Mouse (Mus musculus) mouse embryonic stem cell (cell line): Measurements from ENCODE around the gene Lgals3bp.

Experiments
- in situ Hi-C, 2 experiments: fragments of 300-500 bp; cut with MboI; formaldehyde crosslinking; loops; 1 replicate in 1 of 2; 3 replicates in 1 of 2; pipeline ENCODE4 v1.14.3; 2019 to 2020; ENCODE audit warnings: low sequenced_read_pairs in 2 of 2, low pct_unique_long_range_greater_than_20kb in 1 of 2, mixed read lengths in 1 of 2; ENCODE audit not compliant: unreplicated experiment in 1 of 2

Lgals3bp gene

GRCm38 (mm10) chr11:118371876-118372275 lies 30.0 kb downstream of the Lgals3bp start:
- in situ Hi-C loops = loop anchor here in 1 of 2 experiments (5.0 kb wide), 1 partner anchor 50 kb away; no protein-coding TSS in a partner anchor

DNA sequence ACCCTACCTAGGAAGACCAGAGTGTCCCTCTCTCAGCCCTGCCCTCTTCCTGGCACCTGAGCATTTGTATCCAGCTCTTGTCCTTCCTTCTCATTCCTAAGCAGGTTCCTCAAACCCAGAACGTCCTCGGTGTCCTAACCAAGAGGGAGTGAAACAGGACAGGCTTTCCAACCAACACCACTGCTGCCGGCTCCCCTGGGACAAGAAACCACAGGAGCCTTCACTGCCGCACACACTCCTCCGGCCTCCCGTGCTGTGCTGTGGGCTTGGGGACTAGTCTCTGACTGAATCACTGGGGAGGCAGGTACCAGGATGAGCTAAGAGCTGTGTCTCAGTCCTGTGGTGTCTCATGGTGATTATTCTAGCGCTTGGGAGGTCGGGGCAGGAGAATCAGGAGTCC lies 32.2 kb downstream of the Lgals3bp start:
- in situ Hi-C loops = loop anchor here in 1 of 2 experiments (5.0 kb wide), 1 partner anchor 47 kb away; no protein-coding TSS in a partner anchor

- in situ Hi-C loops = no loop called here
These were observed 32.6 kb downstream of the Lgals3bp start for GRCm38 (mm10) chr11:118369251-118369650.

- in situ Hi-C loops = no loop called here
These were observed 33.6 kb downstream of the Lgals3bp start for GRCm38 (mm10) chr11:118368330-118368729.

GRCm38 (mm10) chr11:118366559-118366958 lies 35.3 kb downstream of the Lgals3bp start:
- in situ Hi-C loops = no loop called here

- in situ Hi-C loops = no loop called here
These were observed 35.8 kb downstream of the Lgals3bp start for GRCm38 (mm10) chr11:118366108-118366507.

- in situ Hi-C loops = no loop called here
These were observed 36.7 kb downstream of the Lgals3bp start for GRCm38 (mm10) chr11:118365171-118365570.

GRCm38 (mm10) chr11:118364021-118364420 lies 37.9 kb downstream of the Lgals3bp start:
- in situ Hi-C loops = loop anchor here in 1 of 2 experiments (5.0 kb wide), 1 partner anchor 37 kb away; no protein-coding TSS in a partner anchor

- in situ Hi-C loops = loop anchor here in 1 of 2 experiments (5.0 kb wide), 1 partner anchor 36 kb away; no protein-coding TSS in a partner anchor
These were observed 38.8 kb downstream of the Lgals3bp start for GRCm38 (mm10) chr11:118362971-118363518.

DNA sequence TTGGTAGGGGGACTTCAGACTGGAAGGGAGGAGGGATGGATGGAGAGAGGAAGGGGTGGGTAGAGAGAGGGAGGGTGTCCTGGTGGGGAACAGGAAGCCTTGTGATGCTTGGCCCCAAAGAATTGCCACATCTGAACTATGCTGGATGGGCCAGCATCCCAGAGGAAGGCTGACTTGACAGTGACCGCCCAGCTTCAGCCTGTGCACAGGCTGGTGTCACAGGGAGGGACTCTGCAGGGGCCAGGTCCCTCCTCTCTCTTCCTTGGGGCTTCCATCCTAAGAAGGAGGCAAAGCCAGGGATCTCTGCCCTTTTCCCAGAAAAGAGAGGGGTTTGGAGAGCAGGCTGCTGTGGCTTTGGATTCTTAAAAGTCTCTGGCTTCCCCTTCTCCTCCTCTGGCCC lies 39.4 kb downstream of the Lgals3bp start:
- in situ Hi-C loops = loop anchor here in 1 of 2 experiments (5.0 kb wide), 1 partner anchor 35 kb away; no protein-coding TSS in a partner anchor

- in situ Hi-C loops = loop anchor here in 1 of 2 experiments (5.0 kb wide), 1 partner anchor 34 kb away; no protein-coding TSS in a partner anchor
These were observed 41.0 kb downstream of the Lgals3bp start for GRCm38 (mm10) chr11:118360907-118361341.

DNA sequence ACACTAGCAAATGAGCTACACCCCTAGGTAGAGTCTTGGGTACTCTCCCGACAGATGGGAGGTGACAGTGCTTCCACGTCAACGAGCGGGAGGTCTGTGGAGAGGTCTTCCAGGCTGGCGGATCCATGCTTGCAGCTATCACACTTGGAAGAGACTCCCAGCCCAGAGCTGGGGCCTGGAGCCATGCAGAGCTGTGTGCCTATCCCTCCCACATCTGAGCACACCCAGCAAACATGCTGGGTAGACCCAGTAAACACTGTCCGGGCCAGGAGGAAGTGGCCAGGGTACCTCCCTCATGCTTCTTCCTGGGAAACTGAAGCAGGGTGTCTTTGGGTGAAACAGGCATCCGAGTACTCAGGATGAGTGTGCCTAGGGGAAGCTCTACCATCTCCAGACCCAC lies 41.4 kb downstream of the Lgals3bp start:
- in situ Hi-C loops = loop anchor here in 1 of 2 experiments (5.0 kb wide), 1 partner anchor 33 kb away; no protein-coding TSS in a partner anchor

DNA sequence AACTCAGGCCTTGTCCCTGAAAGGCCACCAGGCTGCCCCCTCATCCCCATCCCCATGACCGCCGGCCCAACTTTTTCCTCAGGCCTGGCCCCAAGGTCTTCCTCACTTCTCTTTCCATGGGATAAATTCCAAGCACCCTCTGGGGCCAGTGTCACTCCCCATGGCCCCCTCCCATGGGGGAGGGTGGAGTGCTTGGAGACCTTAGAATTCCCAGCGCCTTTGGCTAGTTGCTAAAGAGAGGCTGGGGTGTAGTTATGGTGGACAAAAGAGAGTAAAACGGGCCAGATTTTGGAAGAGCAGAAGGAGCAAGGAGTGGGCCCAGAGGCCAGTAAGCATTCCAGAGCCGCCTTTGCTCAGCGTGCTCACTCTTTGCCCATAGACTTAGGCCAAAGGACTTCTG lies 46.3 kb downstream of the Lgals3bp start, which contains the start of gene Timp2:
Timp2 (minus strand) TSS at position 101 of the 400 bp plus-strand sequence.
- in situ Hi-C loops = no loop called here

- in situ Hi-C loops = no loop called here
These were observed 46.7 kb downstream of the Lgals3bp start for GRCm38 (mm10) chr11:118355205-118355604.

DNA sequence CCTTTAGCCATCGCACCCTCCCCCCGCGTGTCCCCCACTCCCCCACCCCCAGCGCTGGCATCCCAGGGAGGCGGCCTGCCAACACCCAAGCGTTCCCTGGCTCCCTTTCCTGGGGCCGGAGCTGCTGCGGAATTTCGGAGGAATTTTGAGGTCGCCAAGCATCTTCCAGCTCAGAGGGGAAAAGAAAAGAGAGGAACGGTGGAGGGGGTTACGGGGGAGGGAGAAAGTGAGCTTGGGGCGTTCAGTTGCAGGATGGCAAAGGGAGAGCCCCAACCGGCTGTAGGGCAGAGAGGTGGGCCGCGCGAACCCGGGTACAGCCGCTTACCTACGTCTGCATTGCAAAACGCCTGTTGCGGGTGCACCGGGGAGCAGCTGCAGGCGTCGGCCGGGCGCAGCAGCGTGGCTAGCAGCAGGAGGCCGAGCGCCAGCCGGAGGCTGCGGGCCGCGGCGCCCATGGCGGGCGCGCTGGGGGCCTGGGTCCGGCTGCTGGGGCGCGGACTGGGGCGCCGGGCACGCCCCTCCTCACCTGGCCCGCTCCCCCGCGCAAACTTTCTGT lies 47.2 kb downstream of the Lgals3bp start:
- in situ Hi-C loops = no loop called here

- in situ Hi-C loops = no loop called here
These were observed 52.4 kb downstream of the Lgals3bp start for GRCm38 (mm10) chr11:118349494-118349893.

GRCm38 (mm10) chr11:118348877-118349276 lies 53.0 kb downstream of the Lgals3bp start:
- in situ Hi-C loops = no loop called here

DNA sequence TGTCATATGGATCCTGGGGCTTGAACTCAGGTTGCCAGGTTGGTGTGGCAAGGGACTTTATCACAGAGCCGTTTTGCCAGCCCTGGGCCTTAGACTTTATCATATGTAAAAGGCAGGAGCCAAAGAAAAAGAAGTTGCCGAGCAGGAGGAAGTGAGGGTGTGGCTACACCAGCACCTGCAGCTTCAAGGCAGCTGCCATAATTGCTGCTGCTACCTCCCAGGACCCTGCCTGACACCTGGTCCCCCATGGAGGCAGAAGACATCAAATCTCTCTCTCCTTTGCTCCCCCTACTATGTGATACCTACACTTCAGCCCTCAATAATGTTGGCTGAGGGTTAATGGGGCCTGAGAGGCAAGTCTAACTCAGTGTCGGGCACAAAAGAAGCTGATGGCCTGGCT lies 53.5 kb downstream of the Lgals3bp start:
- in situ Hi-C loops = no loop called here

DNA sequence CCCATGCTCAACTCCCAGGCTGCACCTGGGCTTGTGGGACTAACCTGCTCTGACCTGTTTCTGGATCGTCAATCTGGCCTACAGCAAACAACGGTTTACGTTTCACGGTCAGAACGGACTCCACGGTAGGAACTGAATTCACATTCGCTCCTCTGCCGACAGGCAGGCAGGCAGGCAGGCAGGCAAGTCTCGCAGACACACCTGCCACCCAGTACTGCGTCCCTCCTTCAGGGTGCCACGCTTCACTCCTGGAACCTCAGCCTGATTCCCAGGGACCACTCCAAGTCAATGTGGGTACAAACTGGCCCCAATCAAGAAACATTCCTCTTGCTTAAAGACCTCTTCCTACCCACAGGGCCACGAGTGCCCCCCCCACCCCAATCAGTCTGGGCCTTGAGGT lies 54.0 kb downstream of the Lgals3bp start:
- in situ Hi-C loops = no loop called here

DNA sequence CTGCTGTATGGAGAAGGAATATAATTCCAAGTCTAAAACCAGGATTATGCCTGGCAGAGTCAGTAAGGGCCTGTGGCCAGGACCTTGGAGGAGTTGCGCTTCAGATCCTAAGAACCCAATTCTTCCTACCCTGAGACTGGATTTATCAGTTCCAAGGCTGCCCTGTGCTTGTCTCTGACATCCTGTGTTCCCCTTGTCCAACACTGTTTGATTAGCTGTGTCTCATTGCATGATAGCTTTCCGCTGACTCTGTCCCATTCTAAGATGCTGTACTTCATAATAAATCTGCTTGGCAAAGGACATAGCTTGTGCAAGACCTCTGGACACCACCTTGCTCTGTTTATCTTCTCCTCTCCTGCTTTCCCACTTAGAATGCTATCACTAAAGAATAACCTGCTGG lies 54.5 kb downstream of the Lgals3bp start:
- in situ Hi-C loops = no loop called here
